Mouse (Mus musculus) liver, embryonic 16.5 days (tissue): ENCODE data around the gene Thsd4. TPM values are rescaled to one million over a fixed set of nuclear protein-coding genes. Genes with fewer than 3 reads are reported as not detected.

Source experiments
- ATAC-seq: fragments of 200-750 bp; cut with Nextera tagmentation; 2 replicates; pipeline ENCODE4 v1.8.0; 2017; ENCODE audit warnings: low read depth, mild to moderate bottlenecking, moderate number of reproducible peaks, moderate library complexity
- H3K27ac ChIP-seq: fragments of 300-500 bp; sonication (generic); 2 replicates; pipeline ENCODE4 v1.5.1; 2014; ENCODE audit warnings: mild to moderate bottlenecking, low read length
- H3K27me3 ChIP-seq: fragments of 300-500 bp; sonication (generic); 2 replicates; pipeline ENCODE4 v1.6.1; 2014; ENCODE audit warnings: low read depth, low read length, mixed read lengths; ENCODE audit not compliant: control insufficient read depth, insufficient read depth
- H3K36me3 ChIP-seq: fragments of 300-500 bp; sonication (generic); 2 replicates; pipeline ENCODE4 v1.6.1; 2014; ENCODE audit warnings: mild to moderate bottlenecking; ENCODE audit not compliant: control insufficient read depth, insufficient read depth
- H3K4me1 ChIP-seq: fragments of 300-500 bp; sonication (generic); 2 replicates; pipeline ENCODE4 v1.6.1; 2014; ENCODE audit warnings: low read depth, low read length, mixed read lengths; ENCODE audit not compliant: control insufficient read depth
- H3K4me2 ChIP-seq: fragments of 300-500 bp; sonication (generic); 2 replicates; pipeline ENCODE4 v1.6.1; 2014; ENCODE audit warnings: low read depth, low read length, mixed read lengths
- H3K4me3 ChIP-seq: fragments of 300-500 bp; sonication (generic); 2 replicates; pipeline ENCODE4 v1.5.1; 2014; ENCODE audit warnings: low read depth, mild to moderate bottlenecking, low read length
- H3K9ac ChIP-seq: fragments of 300-500 bp; sonication (generic); 2 replicates; pipeline ENCODE4 v1.6.1; 2014; ENCODE audit warnings: low read depth, low read length
- H3K9me3 ChIP-seq: fragments of 300-500 bp; sonication (generic); replicated peaks from 2 replicates; pipeline ENCODE4 v1.6.1; 2016; ENCODE audit warnings: low read length; ENCODE audit not compliant: control insufficient read depth
- WGBS: fragments of 180-500 bp; shearing (Covaris S2); extraction: QIAGEN DNeasy Blood & Tissue Kit; methylation state at CpG from one replicate; pipeline ENCODE4 v1.1.7; 2014; ENCODE audit not compliant: insufficient replicate concordance; 5-methylcytosine and 5-hydroxymethylcytosine counted together
- polyA plus RNA-seq: library from polyadenylated mRNA; unstranded; fragments of >200 nt; fragmentation: Nextera tagmentation; extraction: Ambion mirVana; gene quantifications from 2 replicates; pipeline ENCODE4 v1.2.1, GENCODE M21; 2015

Thsd4 gene
- polyA plus RNA-seq, 1 experiment from 2014 or later: 1.1 TPM

- H3K9me3 ChIP-seq: no peaks in the 10 kb centered on the region
- H3K4me1 ChIP-seq: no peaks in the 10 kb centered on the region
- H3K4me2 ChIP-seq: no peak overlapping the region
- 16% methylated on average over 7 of the region's 7 CpGs for WGBS
- no peaks in the 10 kb centered on the region for H3K36me3 ChIP-seq
- no peak overlapping the region for H3K9ac ChIP-seq
- ATAC-seq: no peak
- H3K4me3 ChIP-seq: no peak overlapping the region
- no peaks in the 10 kb centered on the region for H3K27me3 ChIP-seq
- H3K27ac ChIP-seq: no peak overlapping the region
These were observed 116.1 kb downstream of the Thsd4 start for GRCm38 (mm10) chr9:60405777-60406176.

- Histone ChIP-seq H3K4me2 (no peak overlapping the region), H3K27me3 (no peaks in the 10 kb centered on the region), H3K4me3 (no peak overlapping the region), H3K9me3 (no peaks in the 10 kb centered on the region), H3K9ac (no peak overlapping the region), H3K4me1 (no peaks in the 10 kb centered on the region), H3K27ac (no peak overlapping the region), H3K36me3 (no peaks in the 10 kb centered on the region)
- no peak for ATAC-seq
- WGBS: 69% methylated on average over 6 of the region's 6 CpGs
These were observed 119.2 kb downstream of the Thsd4 start for GRCm38 (mm10) chr9:60402681-60403080.

GRCm38 (mm10) chr9:60400001-60400400, 121.8 kb downstream of the Thsd4 start:
- Histone ChIP-seq H3K27ac (no peak overlapping the region), H3K36me3 (no peaks in the 10 kb centered on the region), H3K9ac (no peak overlapping the region), H3K27me3 (no peaks in the 10 kb centered on the region), H3K4me2 (no peak overlapping the region), H3K4me3 (no peak overlapping the region), H3K9me3 (no peaks in the 10 kb centered on the region), H3K4me1 (no peaks in the 10 kb centered on the region)
- no peak for ATAC-seq
- WGBS: 44% methylated on average over 8 of the region's 8 CpGs

DNA sequence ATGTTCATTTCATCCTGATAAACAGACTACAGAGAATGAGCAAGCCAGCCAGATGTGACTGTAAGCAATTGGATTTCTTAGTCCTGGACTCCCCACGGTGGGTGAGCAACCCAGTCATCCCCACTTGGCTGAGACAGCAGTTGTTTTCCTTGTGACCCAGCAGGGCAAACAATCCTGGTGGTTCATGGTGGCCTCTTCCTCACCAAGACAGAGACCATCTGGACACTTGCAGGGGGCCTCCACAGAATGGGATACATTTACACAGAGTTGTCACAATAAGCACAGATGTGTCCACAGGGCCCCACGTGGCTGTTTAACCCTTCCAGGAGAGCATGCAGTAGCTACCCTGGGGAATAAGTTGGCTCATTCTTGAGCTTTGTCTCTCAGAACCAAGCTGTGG, 123.8 kb downstream of the Thsd4 start:
- no peak for ATAC-seq
- Histone ChIP-seq H3K4me1 (no peaks in the 10 kb centered on the region), H3K27me3 (no peaks in the 10 kb centered on the region), H3K27ac (no peak overlapping the region), H3K9ac (no peak overlapping the region), H3K9me3 (no peaks in the 10 kb centered on the region), H3K4me3 (no peak overlapping the region), H3K36me3 (no peaks in the 10 kb centered on the region), H3K4me2 (no peak overlapping the region)
- 36% methylated on average over 2 of the region's 2 CpGs for WGBS

DNA sequence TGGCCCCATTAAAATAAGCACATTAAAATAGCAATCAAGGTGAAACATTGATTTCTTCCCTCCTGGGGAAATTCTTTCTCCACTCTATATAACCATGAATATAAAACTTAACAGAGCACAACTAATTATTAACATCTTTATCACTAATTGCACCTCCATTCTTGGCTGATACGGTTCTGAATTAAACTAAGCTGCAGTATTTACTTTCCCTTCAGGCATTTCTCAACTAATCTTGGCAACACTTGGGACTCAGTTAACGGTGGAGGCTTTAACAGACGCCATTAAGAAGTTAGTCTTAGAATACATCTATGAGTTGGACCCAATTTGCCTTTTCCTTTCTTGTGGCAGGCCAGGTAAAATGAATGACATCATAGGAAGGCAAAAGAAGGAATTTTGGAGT, 125.8 kb downstream of the Thsd4 start:
- no peaks in the 10 kb centered on the region for H3K9me3 ChIP-seq
- 56% methylated on average over 3 of the region's 3 CpGs for WGBS
- no peak overlapping the region for H3K27ac ChIP-seq
- H3K27me3 ChIP-seq: no peaks in the 10 kb centered on the region
- no peak overlapping the region for H3K4me3 ChIP-seq
- no peak for ATAC-seq
- H3K36me3 ChIP-seq: no peaks in the 10 kb centered on the region
- H3K4me1 ChIP-seq: no peaks in the 10 kb centered on the region
- H3K9ac ChIP-seq: no peak overlapping the region
- H3K4me2 ChIP-seq: no peak overlapping the region

DNA sequence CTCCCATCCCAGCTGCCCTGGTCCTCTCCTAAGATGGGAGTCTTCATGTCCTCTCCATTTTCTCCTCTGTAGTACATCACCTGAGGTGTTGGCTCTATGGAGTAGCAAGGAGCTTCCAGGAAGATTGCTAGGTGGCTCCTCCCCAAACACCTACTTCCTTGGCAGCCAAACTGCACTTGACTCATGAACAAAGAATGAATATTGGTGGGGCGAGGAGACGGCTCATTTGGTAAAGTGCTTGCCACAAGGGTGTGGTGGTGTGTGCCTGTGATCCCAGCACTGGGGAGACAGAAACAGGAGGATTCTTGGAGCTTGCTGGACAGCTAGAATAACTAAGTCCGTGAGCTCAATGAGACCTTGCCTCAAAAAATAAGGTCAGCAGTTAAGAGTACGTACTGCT, 128.9 kb downstream of the Thsd4 start:
- H3K9ac ChIP-seq: no peak overlapping the region
- no peak overlapping the region for H3K4me3 ChIP-seq
- no peaks in the 10 kb centered on the region for H3K27me3 ChIP-seq
- H3K27ac ChIP-seq: no peak overlapping the region
- no peaks in the 10 kb centered on the region for H3K9me3 ChIP-seq
- WGBS: 67% methylated on average over 4 of the region's 4 CpGs
- H3K4me2 ChIP-seq: no peak overlapping the region
- no peaks in the 10 kb centered on the region for H3K4me1 ChIP-seq
- no peaks in the 10 kb centered on the region for H3K36me3 ChIP-seq
- ATAC-seq: no peak

DNA sequence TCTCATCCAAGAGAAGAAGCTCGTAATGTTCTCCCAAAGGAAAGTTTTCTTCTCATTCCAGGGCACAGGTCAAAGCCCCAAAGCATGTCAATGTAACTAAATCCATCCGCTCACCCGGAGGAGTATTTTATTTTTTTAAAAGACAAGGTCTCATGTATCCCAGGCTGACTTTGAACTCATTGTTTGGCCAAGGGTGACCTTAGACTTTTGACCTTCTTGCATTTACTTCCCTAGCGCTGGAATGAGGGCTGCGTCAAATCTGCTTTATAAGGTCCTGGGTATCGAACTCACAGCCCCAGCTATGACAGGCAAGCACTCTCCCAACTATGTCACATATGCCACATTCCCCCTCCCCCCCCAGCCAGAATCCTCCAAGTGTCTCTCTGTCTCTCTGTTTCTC, 137.1 kb downstream of the Thsd4 start:
- Histone ChIP-seq H3K27ac (no peak overlapping the region), H3K36me3 (no peaks in the 10 kb centered on the region), H3K4me1 (no peaks in the 10 kb centered on the region), H3K9me3 (no peaks in the 10 kb centered on the region), H3K9ac (no peak overlapping the region), H3K27me3 (no peaks in the 10 kb centered on the region), H3K4me3 (no peak overlapping the region), H3K4me2 (no peak overlapping the region)
- no peak for ATAC-seq
- WGBS: 67% methylated on average over 6 of the region's 6 CpGs

- Histone ChIP-seq H3K4me3 (no peak overlapping the region), H3K27ac (no peak overlapping the region), H3K4me1 (no peaks in the 10 kb centered on the region), H3K4me2 (no peak overlapping the region), H3K9me3 (no peaks in the 10 kb centered on the region), H3K9ac (no peak overlapping the region), H3K27me3 (no peaks in the 10 kb centered on the region), H3K36me3 (no peaks in the 10 kb centered on the region)
- ATAC-seq: no peak
- 72% methylated on average over 4 of the region's 4 CpGs for WGBS
These were observed 138.9 kb downstream of the Thsd4 start for GRCm38 (mm10) chr9:60382941-60383340.

DNA sequence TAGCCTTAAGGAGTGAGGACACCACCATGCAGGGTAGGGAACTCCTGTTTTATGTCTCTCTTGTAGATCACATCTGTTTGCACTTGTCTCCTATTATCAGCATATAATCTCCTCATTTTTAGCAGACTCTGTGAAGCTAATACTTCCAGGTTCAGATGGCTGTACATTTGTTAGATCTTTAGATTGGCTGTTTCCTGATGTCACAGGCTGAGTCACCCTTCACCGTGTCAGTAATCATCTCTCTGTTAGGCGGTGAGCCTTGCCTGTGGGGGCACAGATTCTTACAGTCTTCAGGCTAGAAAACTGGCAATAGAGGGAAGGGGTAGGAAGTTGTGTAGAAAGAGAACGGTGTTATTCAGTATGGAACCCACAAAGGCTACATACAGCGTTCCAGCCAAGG, 139.3 kb downstream of the Thsd4 start:
- H3K27me3 ChIP-seq: no peaks in the 10 kb centered on the region

DNA sequence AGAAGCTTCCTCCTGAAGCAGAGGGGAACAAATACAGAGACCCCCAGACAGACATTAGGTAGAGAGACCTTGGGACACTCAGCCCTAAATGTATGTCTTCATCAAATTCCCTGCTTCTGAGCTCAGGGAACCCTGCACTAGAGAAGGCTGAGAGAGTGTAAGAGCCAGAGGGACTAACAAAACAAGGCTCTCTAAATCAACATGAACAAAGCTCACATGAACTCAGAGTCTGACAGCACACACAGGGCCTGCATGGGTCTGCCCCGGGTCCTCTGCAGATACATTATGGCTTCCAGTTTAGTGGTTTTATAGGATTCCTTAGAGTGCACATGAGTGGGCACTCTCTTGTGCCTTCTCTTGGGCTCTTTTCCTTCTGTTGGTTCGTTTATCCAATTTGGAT, 140.8 kb downstream of the Thsd4 start:
- no peak overlapping the region for H3K9ac ChIP-seq
- no peaks in the 10 kb centered on the region for H3K36me3 ChIP-seq
- H3K4me3 ChIP-seq: no peak overlapping the region
- no peaks in the 10 kb centered on the region for H3K9me3 ChIP-seq
- no peaks in the 10 kb centered on the region for H3K4me1 ChIP-seq
- no peak overlapping the region for H3K27ac ChIP-seq
- ATAC-seq: peak; percentile 69; the same call in 1 of the 2 replicates
- no peak overlapping the region for H3K4me2 ChIP-seq
- no peaks in the 10 kb centered on the region for H3K27me3 ChIP-seq
- 47% methylated on average over 2 of the region's 2 CpGs for WGBS

More for the DNA sequence above, 139.3 kb downstream of the Thsd4 start:
- Histone ChIP-seq H3K27ac (no peak overlapping the region), H3K9ac (no peak overlapping the region), H3K36me3 (no peaks in the 10 kb centered on the region), H3K4me3 (no peak overlapping the region), H3K4me2 (no peak overlapping the region), H3K9me3 (no peaks in the 10 kb centered on the region), H3K4me1 (no peaks in the 10 kb centered on the region)
- 48% methylated on average over 4 of the region's 4 CpGs for WGBS
- no peak for ATAC-seq
